Mouse (Mus musculus) heart, postnatal 0 days (tissue): Measurements from ENCODE around the gene Adcyap1.

Source experiments
- CTCF ChIP-seq: IDR thresholded peaks from 2 replicates; pipeline ENCODE4 v1.5.1; 2016; ENCODE audit warnings: antibody characterized with exemption, control low read depth, low read depth
- EP300 ChIP-seq: IDR thresholded peaks from 2 replicates; pipeline ENCODE4 v1.6.1; 2016; ENCODE audit warnings: antibody characterized with exemption, low read depth

GRCm38 (mm10) chr17:93196846-93197245, 2.0 kb upstream of the Adcyap1 start:
- no peak for TF ChIP-seq CTCF
- no peak for TF ChIP-seq EP300
